Mouse (Mus musculus) adrenal gland, postnatal 36 days (tissue): ENCODE data around the gene Igdcc3. TPM values are rescaled to one million over a fixed set of nuclear protein-coding genes. Genes with fewer than 3 reads are reported as not detected.
"Not testable (repeated sequence)": the region's sequence is repeated elsewhere in the genome, so short reads cannot be mapped to it uniquely, and the experiment has no call there.

Experiments used
- DNase-seq, 2 experiments: peaks; one replicate each; pipeline ENCODE4 v3.0.0; 2021; ENCODE audit warnings: mixed read lengths in 1 of 2
- total RNA-seq, 2 experiments: library from RNA; stranded (reverse); gene quantifications; 2 replicates each; pipeline ENCODE4 v1.2.3; 2021

Gene Igdcc3
- total RNA-seq, 2 experiments from 2014 or later: 1.2 to 1.9 TPM

DNA sequence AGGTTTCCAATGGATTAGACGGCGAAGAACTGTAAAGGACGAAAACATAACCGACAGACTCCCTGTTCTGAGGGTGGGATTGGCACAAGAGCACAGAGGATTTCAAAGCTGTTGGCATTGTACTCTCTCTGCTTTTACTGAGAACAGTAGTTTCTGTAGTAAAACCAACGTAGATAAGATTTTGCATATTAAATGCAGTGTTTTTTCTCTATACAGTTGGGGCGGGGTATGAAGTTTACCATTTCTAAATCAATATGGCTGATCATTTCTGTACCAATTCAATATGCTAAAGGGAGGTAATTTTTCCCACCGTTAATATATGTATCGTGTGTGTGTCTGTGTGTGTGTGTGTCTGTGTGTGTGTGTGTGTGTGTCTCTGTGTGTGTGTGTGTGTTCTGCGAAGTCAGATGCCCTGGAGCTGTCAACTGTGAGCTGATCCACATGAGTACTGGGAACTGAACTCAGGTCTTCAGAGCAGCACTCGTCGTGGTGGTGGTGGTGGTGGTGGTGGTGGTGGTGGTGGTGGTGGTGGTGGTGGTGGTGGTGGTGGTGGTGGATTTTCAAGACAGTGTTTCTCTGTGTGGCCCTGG lies 61.3 kb downstream of the Igdcc3 start:
- no peak for DNase-seq

- DNase-seq: no peak
These were observed 64.2 kb downstream of the Igdcc3 start for GRCm38 (mm10) chr9:65205049-65205815.

- DNase-seq: not testable (repeated sequence)
These were observed 66.2 kb downstream of the Igdcc3 start for GRCm38 (mm10) chr9:65207041-65207815.

DNA sequence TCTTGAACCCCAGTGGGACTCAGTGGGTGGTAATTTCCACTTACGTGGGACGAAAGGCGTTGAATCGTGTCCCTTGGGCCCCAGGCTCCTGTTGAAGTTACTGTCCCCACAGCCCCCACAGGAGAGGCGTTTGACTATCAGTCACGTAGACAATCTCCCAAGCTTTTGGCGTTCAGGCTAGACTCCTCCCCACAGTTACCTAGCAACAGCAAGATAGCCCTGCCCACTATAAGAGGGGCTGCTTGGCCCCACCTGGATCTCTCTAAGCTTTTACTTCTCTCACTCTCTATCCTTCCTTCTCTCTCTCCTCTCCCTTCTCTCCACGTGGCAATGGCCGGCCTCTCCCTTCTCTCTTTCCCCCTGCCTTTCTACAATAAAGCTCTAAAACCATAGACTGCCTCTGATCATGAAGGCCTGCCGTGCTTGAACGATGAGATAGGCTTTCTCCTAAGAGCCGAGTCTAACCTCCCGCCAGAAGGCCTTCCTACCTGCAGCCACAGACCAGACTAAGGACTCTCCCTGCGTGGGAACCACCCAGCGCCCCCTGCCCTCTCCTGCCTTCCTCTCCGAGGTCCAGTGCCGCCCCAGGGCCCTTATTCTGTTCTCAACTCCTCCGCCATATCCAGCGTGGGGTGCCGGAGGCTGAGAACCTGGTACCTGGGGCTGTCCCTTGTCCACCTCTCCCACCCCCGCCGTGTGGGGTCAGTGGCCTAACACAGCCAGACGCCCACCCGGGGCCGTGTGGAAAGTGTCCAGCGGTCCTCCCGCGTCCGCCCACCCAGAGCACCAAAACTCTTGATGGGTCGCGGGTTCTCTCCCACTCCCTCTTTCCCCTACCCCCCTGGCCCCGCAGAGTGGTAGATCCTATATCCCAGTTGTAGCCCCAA lies 67.5 kb downstream of the Igdcc3 start:
- DNase-seq: no peak

DNA sequence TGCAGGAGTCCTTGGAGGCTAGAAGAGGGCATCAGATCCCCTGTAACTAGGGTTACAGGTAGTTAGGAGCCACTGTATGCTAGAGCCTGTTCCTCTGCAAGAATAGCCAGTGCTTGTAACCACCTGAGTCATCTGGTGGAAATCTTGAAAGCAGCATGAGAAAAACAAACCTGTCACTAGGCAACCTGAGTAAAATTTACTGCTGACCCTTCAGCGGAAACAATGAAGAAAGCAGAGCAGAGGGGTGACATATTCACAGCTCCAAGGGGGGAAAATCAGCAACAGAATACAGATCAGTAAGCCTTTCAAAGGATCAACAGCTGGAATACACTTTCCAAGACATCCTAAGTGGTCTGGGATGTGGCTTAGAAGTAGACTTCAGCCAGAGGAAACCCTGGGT lies 70.6 kb downstream of the Igdcc3 start:
- DNase-seq: no peak

DNA sequence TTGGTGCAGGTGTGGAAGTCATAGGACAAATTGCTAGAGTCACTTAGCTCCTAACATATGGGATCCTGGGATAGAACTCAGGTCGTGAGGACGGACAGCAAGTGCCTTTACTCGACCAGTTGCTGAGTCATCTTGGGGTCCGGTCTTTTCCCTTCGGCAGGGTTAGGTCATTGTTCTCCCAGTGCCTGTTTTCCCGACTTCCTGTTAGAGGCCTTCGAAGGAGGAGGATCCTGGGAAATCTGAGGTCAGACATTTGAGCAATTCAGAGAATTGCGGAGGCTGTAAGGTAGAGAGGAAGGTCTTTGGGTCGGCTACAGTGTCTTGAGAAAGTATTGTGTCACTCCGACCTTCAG lies 73.4 kb downstream of the Igdcc3 start:
- DNase-seq: no peak

DNA sequence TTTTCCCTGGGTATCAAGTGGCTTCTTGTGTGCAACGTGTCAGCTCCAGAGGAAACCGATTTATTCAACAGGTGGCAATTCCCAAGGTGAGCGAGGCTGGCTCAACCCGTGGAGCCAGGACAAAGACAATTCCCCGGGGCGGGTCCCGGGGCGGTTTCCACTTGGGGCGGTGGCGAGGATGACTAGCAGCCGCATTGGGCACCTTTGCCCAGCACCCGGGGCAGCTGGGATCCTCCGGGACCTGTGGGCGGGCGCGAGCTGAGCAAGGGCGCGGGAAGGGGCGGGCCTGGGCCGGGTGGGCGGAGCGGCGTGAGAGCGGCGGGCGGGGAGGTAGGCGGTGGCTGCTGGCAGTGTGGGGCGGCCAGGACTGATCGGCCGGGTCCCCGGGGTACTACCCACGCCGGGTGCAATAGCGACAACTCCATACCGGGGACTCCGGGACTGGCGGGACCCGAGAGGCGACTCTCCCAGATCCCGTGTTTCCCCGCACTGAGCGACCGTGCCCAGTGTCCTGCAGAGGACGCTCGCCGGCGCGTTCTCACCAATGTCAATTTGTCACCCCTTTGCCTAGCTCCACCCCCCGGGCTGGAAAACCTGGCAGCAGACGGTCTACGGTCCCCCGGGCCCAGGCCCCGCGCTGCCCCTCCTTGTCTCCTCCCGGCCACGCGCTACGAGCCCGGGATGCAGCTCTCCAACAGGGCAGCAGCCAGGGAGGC lies 73.9 kb downstream of the Igdcc3 start:
- DNase-seq: peak; percentile 94 to 96

DNA sequence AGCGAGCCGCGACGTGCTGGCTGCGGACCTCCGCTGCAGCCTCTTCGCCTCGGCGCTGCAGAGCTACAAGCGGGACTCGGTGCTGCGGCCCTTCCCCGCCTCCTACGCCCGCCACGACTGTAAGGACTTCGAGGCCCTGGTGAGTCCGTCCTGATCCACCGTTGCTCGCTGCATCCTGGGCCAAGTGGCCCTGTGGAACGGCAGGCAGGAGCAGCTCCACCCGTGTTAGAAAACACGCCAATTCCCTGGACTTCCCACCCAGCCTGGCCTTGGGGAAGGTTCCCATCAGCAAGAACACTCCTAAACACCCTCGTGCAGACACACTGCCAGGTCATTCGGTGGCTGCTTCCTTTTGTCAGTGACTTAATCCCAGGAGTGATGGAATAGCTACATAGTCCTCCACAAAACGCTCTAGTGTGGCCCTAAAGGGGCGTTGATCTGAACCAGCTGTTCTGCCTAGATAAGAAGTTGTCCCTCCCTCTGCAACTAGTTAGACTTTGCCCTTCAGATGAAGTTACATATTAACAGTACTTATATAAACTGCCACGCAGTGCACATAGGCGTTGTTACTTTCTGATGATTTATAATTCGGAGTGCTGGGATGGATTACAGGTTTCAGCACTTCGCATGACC lies 74.6 kb downstream of the Igdcc3 start:
- no peak for DNase-seq

- no peak for DNase-seq
These were observed 76.0 kb downstream of the Igdcc3 start for GRCm38 (mm10) chr9:65216972-65217371.

- DNase-seq: peak; percentile 73 to 76
These were observed 76.7 kb downstream of the Igdcc3 start for GRCm38 (mm10) chr9:65217661-65218060.

- DNase-seq: no peak
These were observed 77.9 kb downstream of the Igdcc3 start for GRCm38 (mm10) chr9:65218916-65219315.

GRCm38 (mm10) chr9:65220398-65220797 lies 79.4 kb downstream of the Igdcc3 start:
- not testable (repeated sequence) for DNase-seq

GRCm38 (mm10) chr9:65223927-65224326 lies 82.9 kb downstream of the Igdcc3 start:
- DNase-seq: no peak

GRCm38 (mm10) chr9:65225795-65226194 lies 84.8 kb downstream of the Igdcc3 start:
- no peak for DNase-seq

GRCm38 (mm10) chr9:65230250-65230649 lies 89.3 kb downstream of the Igdcc3 start:
- no peak for DNase-seq

- no peak for DNase-seq
These were observed 90.3 kb downstream of the Igdcc3 start for GRCm38 (mm10) chr9:65231284-65231683.

GRCm38 (mm10) chr9:65233243-65233985 lies 92.4 kb downstream of the Igdcc3 start:
- DNase-seq: no peak

- DNase-seq: no peak
These were observed 93.7 kb downstream of the Igdcc3 start for GRCm38 (mm10) chr9:65234734-65235133.
